Mouse (Mus musculus) hindlimb bud, embryonic 11.5 days (tissue): Measurements from ENCODE around the gene Rnh1.

Source experiments
- DNase-seq: peaks from one replicate; pipeline ENCODE4 v3.0.0-alpha.2; 2012; ENCODE audit warnings: low read depth, low spot score; ENCODE audit errors: extremely low spot score

The Rnh1 gene

GRCm38 (mm10) chr7:141119487-141119886 is 53.2 kb downstream of the Rnh1 start:
- no peak for DNase-seq

GRCm38 (mm10) chr7:141117636-141118035 is 55.0 kb downstream of the Rnh1 start, which contains the start of gene Ano9:
TSS of gene Ano9 (minus strand) at chr7:141117806.
- no peak for DNase-seq

- DNase-seq: no peak
Measured at GRCm38 (mm10) chr7:141115874-141116273, 56.8 kb downstream of the Rnh1 start.
